Mouse (Mus musculus) Muller cell, postnatal 12 days (primary cell): ENCODE data around the gene Sec14l1.

Source experiments
- DNase-seq: peaks from one replicate; pipeline ENCODE4 v3.0.0-alpha.2; 2015; ENCODE audit errors: inconsistent ontology term

The Sec14l1 gene

DNA sequence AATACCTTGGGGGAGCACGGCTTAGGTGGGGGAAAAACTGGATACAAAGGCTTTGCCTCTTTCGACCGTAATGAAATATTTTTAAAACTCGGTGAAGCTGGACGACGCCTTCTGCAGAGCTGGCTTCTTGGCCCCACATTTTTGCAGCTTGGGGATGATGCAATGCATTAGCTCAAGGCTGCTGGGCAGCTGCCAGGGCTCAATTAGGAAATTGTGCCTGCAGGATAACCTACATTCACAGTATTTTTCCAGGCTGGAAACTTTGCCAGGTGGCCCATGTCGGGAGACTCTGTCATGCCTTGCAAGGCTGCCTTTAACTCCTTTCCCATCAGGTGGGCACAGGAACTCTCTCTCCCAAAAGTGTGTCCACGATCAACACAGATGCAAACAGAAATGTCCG, 6.4 kb upstream of the Sec14l1 start:
- DNase-seq, result peak; percentile 83

GRCm38 (mm10) chr11:117109179-117109954, 5.6 kb upstream of the Sec14l1 start:
- DNase-seq, result no peak

GRCm38 (mm10) chr11:117111967-117112648, 2.9 kb upstream of the Sec14l1 start:
- DNase-seq, result no peak

- no peak for DNase-seq
Measured at GRCm38 (mm10) chr11:117112649-117113051, 2.3 kb upstream of the Sec14l1 start.

GRCm38 (mm10) chr11:117113377-117113776, 1.6 kb upstream of the Sec14l1 start:
- DNase-seq, result no peak

DNA sequence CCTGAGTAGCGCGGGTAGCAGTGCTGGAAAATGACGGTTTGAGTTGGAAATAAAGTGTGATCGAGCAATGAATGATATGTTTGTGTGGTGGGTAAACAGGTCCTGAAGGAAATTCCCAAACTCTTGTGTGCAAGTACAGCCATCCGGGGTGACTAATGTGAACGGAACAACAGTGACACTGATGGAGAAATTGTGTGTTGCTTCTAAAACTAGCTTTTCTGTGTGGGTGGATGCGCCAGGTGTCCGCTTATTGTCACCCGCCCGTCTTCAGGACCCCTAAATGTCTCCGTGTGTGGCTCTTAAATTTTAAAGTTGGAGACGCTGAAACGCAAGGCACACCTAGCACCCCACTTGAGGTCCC, 757 bp upstream of the Sec14l1 start:
- DNase-seq, result no peak

- no peak for DNase-seq
Measured at GRCm38 (mm10) chr11:117115346-117116219, 615 bp downstream of the Sec14l1 start.

GRCm38 (mm10) chr11:117116350-117117303, 1.7 kb downstream of the Sec14l1 start:
- DNase-seq, result no peak

DNA sequence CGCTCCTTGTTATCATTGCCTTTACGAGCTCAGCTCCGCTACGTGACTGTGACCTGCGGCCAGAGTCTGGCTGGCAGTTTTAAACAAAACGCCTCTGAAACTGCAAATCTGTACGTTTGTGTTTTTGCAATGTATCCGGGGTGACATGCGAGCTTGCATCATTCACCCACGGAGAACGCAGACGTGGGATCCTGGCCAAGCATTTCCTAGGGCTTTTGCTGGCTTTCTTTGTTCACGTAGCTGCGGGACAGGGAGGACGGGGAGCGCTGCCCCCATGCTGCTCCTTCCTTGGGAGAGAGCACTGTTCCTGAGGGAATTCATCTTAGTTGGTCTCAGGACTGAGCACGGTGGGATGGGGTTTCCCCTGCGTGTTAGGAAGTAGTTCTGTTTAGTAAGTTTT, 2.4 kb downstream of the Sec14l1 start:
- DNase-seq, result peak; percentile 62

GRCm38 (mm10) chr11:117117791-117118190, 2.8 kb downstream of the Sec14l1 start:
- no peak for DNase-seq

GRCm38 (mm10) chr11:117118248-117118647, 3.3 kb downstream of the Sec14l1 start:
- DNase-seq, result no peak

GRCm38 (mm10) chr11:117118721-117119321, 3.9 kb downstream of the Sec14l1 start:
- DNase-seq, result peak; percentile 69

- DNase-seq, result no peak
Measured at GRCm38 (mm10) chr11:117119723-117120122, 4.8 kb downstream of the Sec14l1 start.

- peak; percentile 58 for DNase-seq
Measured at GRCm38 (mm10) chr11:117120285-117121163, 5.6 kb downstream of the Sec14l1 start.

- DNase-seq, result no peak
Measured at GRCm38 (mm10) chr11:117121164-117121535, 6.2 kb downstream of the Sec14l1 start.

- no peak for DNase-seq
Measured at GRCm38 (mm10) chr11:117121954-117122353, 7.0 kb downstream of the Sec14l1 start.

- DNase-seq, result peak; percentile 68
Measured at GRCm38 (mm10) chr11:117123418-117124085, 8.6 kb downstream of the Sec14l1 start.

DNA sequence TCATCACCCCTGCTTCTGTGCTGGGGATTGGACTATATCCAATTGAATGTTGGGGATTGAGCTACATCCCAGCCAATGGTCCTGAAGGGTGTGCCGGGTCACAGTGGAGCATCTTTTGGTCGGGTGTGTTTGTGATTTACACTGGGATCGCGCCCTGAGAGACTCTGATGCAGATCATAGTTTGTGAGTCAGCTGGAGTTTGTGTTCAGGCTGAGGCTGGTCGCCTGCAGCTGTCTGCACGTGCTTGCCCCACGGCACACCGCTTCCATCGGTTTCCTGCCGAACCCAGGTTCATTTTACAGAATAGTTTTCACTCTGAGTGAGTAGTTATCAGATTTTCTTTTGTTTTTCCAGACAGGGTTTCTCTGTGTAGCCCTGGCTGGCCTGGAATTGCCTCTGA, 9.6 kb downstream of the Sec14l1 start:
- DNase-seq, result no peak

- no peak for DNase-seq
Measured at GRCm38 (mm10) chr11:117127250-117127837, 12.4 kb downstream of the Sec14l1 start.
